ENCODE assay signal across 40 mouse cellular contexts in genomic region chr7:142175905-142176304, GRCm38 (mm10). TPM values are rescaled to one million over a fixed set of nuclear protein-coding genes. Genes with fewer than 3 reads are reported as not detected.
"Had no signal": no experiment of that assay in that cellular context is flagged by ENCODE, and none has a peak within 500 bp of the region (broad histone marks: within the 10 kb centered on the region; RNA-seq: fewer than 3 reads in every experiment).

Krtap5-2 (minus strand) TSS chr7:142176005.

RNA-seq across cellular contexts. Expression of gene Krtap5-2, which starts in this region (rescaled TPM):
- total RNA-seq: left cerebral cortex, adult 8-10 months; left cerebral cortex, postnatal 10 days; left cerebral cortex, postnatal 14 days; left cerebral cortex, postnatal 25 days; left cerebral cortex, postnatal 36 days; left cerebral cortex, postnatal 4 days; liver, adult 2 months; megakaryocyte progenitor cell, adult 5-6 weeks; megakaryocyte, adult 5-6 weeks; megakaryocyte-erythroid progenitor cell, adult 5-6 weeks; midbrain, postnatal 0 days; monocyte, adult 5-6 weeks had no signal
- polyA plus RNA-seq: limb, embryonic 10.5 days; limb, embryonic 11.5 days; limb, embryonic 12.5 days; limb, embryonic 13.5 days; limb, embryonic 14.5 days; limb, embryonic 15.5 days; liver, adult 2 months; liver, embryonic 11.5 days; liver, embryonic 12.5 days; liver, embryonic 13.5 days; liver, embryonic 14.5 days; liver, embryonic 15.5 days; liver, embryonic 16.5 days; liver, postnatal 0 days; lung, adult 2 months; lung, embryonic 14.5 days; lung, embryonic 15.5 days; lung, embryonic 16.5 days; lung, postnatal 0 days; macrophage; midbrain, embryonic 11.5 days; midbrain, embryonic 12.5 days; midbrain, embryonic 13.5 days; midbrain, embryonic 14.5 days; midbrain, embryonic 15.5 days; midbrain, embryonic 16.5 days; midbrain, postnatal 0 days; myocyte; neural tube, embryonic 11.5 days; neural tube, embryonic 12.5 days had no signal
